Comparison of ENCODE assay signal across 24 mouse cellular contexts in the genomic region with DNA sequence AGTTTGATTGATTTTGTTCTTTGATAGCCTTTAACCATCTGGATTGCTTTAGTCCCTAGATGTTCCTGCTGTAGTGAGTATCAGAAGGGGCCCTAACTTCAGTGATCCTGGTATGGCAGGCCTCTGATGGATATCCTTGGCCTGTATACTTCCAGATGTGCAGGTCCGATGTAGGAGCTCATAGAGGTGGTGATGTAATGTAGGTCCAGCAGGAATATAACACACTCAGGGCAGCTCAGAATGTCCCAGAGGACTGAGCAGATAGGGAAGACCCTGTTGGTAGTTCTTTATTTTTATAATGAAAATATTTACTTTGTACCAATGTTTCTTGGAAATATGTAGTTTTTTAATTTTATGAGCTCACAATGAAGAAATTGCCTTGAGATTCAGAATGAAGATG.
DNase-seq lines count a peak whose midpoint lies in the region; ATAC-seq and TF ChIP-seq lines count a peak whose summit lies in the region.
"Had no signal": no experiment of that assay in that cellular context is flagged by ENCODE, and none has a peak within 500 bp of the region (broad histone marks: within the 10 kb centered on the region; RNA-seq: fewer than 3 reads in every experiment).

No protein-coding gene starts in this region.

- no peak for TF ChIP-seq CTCF in liver, postnatal 0 days (IDR thresholded peaks at IDR 0.05; ENCODE audit: low read depth)

- ATAC-seq in heart, embryonic 12.5 days (ENCODE audit: insufficient number of reproducible peaks, low FRiP score) = peak; percentile 51; the same call in 1 of the 2 replicates
- ATAC-seq in heart, embryonic 11.5 days (replicated peaks; ENCODE audit: insufficient number of reproducible peaks, low FRiP score, low TSS enrichment) = no peak
- 0 out of 2 replicates have a peak, but pooled peaks have one; percentile 34 for ATAC-seq in liver, embryonic 11.5 days (replicated peaks; ENCODE audit: low FRiP score)
- ATAC-seq in liver, postnatal 0 days = no peak
- ATAC-seq: forebrain, embryonic 16.5 days had no signal

- no peak for TF ChIP-seq EP300 in liver, postnatal 0 days (IDR thresholded peaks at IDR 0.05; ENCODE audit: low read depth)

- no peaks in the 10 kb centered on the region for H3K4me1 ChIP-seq in heart, embryonic 12.5 days (replicated peaks)
- H3K4me1 ChIP-seq in heart, embryonic 11.5 days (ENCODE audit: control insufficient read depth, insufficient read depth, low read length) = no peaks in the 10 kb centered on the region
- H3K4me1 ChIP-seq in liver, embryonic 11.5 days (replicated peaks; ENCODE audit: control insufficient read depth, insufficient read depth, low read length) = no peaks in the 10 kb centered on the region
- H3K4me1 ChIP-seq in liver, postnatal 0 days (ENCODE audit: insufficient read depth) = no peaks in the 10 kb centered on the region
- H3K4me1 ChIP-seq: forebrain, embryonic 10.5 days; hindbrain, embryonic 12.5 days; limb, embryonic 13.5 days; liver, embryonic 13.5 days; lung, embryonic 15.5 days had no signal

- H3K9ac ChIP-seq in heart, embryonic 12.5 days = no peak overlapping the region
- H3K9ac ChIP-seq in heart, embryonic 11.5 days (ENCODE audit: low read depth, low read length) = no peak overlapping the region
- H3K9ac ChIP-seq in liver, embryonic 11.5 days (ENCODE audit: low read depth, low read length) = no peak overlapping the region
- H3K9ac ChIP-seq in liver, postnatal 0 days (replicated peaks) = no peak overlapping the region
- H3K9ac ChIP-seq: hindbrain, embryonic 12.5 days; limb, embryonic 13.5 days; liver, embryonic 13.5 days; lung, embryonic 15.5 days had no signal

- no peak overlapping the region for H3K4me3 ChIP-seq in heart, embryonic 12.5 days
- no peak overlapping the region for H3K4me3 ChIP-seq in heart, embryonic 11.5 days (ENCODE audit: low read depth, low read length)
- no peak overlapping the region for H3K4me3 ChIP-seq in liver, embryonic 11.5 days (ENCODE audit: low read depth, low read length)
- no peak overlapping the region for H3K4me3 ChIP-seq in liver, postnatal 0 days (ENCODE audit: low read depth, low read length)
- H3K4me3 ChIP-seq: forebrain, embryonic 10.5 days; hindbrain, embryonic 12.5 days; layer of hippocampus, adult 2 months; limb, embryonic 13.5 days; liver, embryonic 13.5 days; lung, embryonic 15.5 days had no signal

- 85% methylated on average over 1 of the region's 1 CpGs for WGBS in heart, embryonic 12.5 days
- 77% methylated on average over 1 of the region's 1 CpGs for WGBS in heart, embryonic 11.5 days (ENCODE audit: insufficient replicate concordance)
- 80% methylated on average over 1 of the region's 1 CpGs for WGBS in liver, embryonic 11.5 days
- WGBS in liver, postnatal 0 days (ENCODE audit: insufficient replicate concordance) = 76% methylated on average over 1 of the region's 1 CpGs

- no peak overlapping the region for H3K4me2 ChIP-seq in heart, embryonic 12.5 days
- H3K4me2 ChIP-seq in heart, embryonic 11.5 days = no peak overlapping the region
- H3K4me2 ChIP-seq in liver, embryonic 11.5 days = no peak overlapping the region
- H3K4me2 ChIP-seq in liver, postnatal 0 days (ENCODE audit: low read depth, low read length) = no peak overlapping the region
- H3K4me2 ChIP-seq: hindbrain, embryonic 12.5 days; limb, embryonic 13.5 days; liver, embryonic 13.5 days; lung, embryonic 15.5 days had no signal

- H3K27me3 ChIP-seq in heart, embryonic 12.5 days (replicated peaks) = no peaks in the 10 kb centered on the region
- no peaks in the 10 kb centered on the region for H3K27me3 ChIP-seq in heart, embryonic 11.5 days (ENCODE audit: control insufficient read depth, insufficient read depth, low read length)
- H3K27me3 ChIP-seq in liver, embryonic 11.5 days (replicated peaks; ENCODE audit: control insufficient read depth, insufficient read depth, low read length) = no peaks in the 10 kb centered on the region
- no peaks in the 10 kb centered on the region for H3K27me3 ChIP-seq in liver, postnatal 0 days (ENCODE audit: insufficient read depth, low read length)
- H3K27me3 ChIP-seq: hindbrain, embryonic 12.5 days; limb, embryonic 13.5 days; liver, embryonic 13.5 days; lung, embryonic 15.5 days had no signal

- H3K27ac ChIP-seq in heart, embryonic 12.5 days (ENCODE audit: poor library complexity, severe bottlenecking) = no peak overlapping the region
- no peak overlapping the region for H3K27ac ChIP-seq in heart, embryonic 11.5 days (ENCODE audit: low read depth, low read length)
- no peak overlapping the region for H3K27ac ChIP-seq in liver, embryonic 11.5 days (ENCODE audit: low read depth, low read length)
- H3K27ac ChIP-seq in liver, postnatal 0 days (ENCODE audit: low read depth) = no peak overlapping the region
- H3K27ac ChIP-seq: forebrain, embryonic 10.5 days; hindbrain, embryonic 12.5 days; layer of hippocampus, adult 2 months; limb, embryonic 13.5 days; liver, embryonic 13.5 days; lung, embryonic 15.5 days had no signal

- no peaks in the 10 kb centered on the region for H3K36me3 ChIP-seq in heart, embryonic 12.5 days
- no peaks in the 10 kb centered on the region for H3K36me3 ChIP-seq in heart, embryonic 11.5 days (ENCODE audit: control insufficient read depth, insufficient read depth, low read length)
- H3K36me3 ChIP-seq in liver, embryonic 11.5 days (ENCODE audit: control insufficient read depth, insufficient read depth, low read length) = no peaks in the 10 kb centered on the region
- no peaks in the 10 kb centered on the region for H3K36me3 ChIP-seq in liver, postnatal 0 days (replicated peaks; ENCODE audit: insufficient read depth, low read length)
- H3K36me3 ChIP-seq: forebrain, embryonic 10.5 days; hindbrain, embryonic 12.5 days; limb, embryonic 13.5 days; liver, embryonic 13.5 days; lung, embryonic 15.5 days had no signal

- DNase-seq in liver, embryonic 11.5 days (ENCODE audit: low spot score) = no peak
- no peak for DNase-seq in liver, postnatal 0 days
- DNase-seq in ES-CJ7 (ENCODE audit: low read depth, low spot score) = peak; percentile 1
- DNase-seq in forelimb bud, embryonic 11.5 days (ENCODE audit: low read depth, low spot score) = peak; percentile 1
- no peak for DNase-seq in lung, postnatal 10 days
- DNase-seq: adrenal gland, postnatal 25 days; B cell, adult 2 months; cerebellum, adult 8-10 months; cerebellum, postnatal 36 days; gastrocnemius, postnatal 36 days; heart, postnatal 10 days; kidney, adult 18-20 months; kidney, postnatal 14 days; liver, embryonic 13.5 days; lung, postnatal 4 days; thymus, postnatal 4 days had no signal

- no peaks in the 10 kb centered on the region for H3K9me3 ChIP-seq in heart, embryonic 12.5 days (replicated peaks)
- H3K9me3 ChIP-seq in heart, embryonic 11.5 days (replicated peaks; ENCODE audit: control insufficient read depth, low read length) = no peaks in the 10 kb centered on the region
- H3K9me3 ChIP-seq in liver, embryonic 11.5 days (ENCODE audit: control insufficient read depth, low read length) = no peaks in the 10 kb centered on the region
- peaks cover 3% of the 10 kb centered on the region for H3K9me3 ChIP-seq in liver, postnatal 0 days (ENCODE audit: low read length)
- H3K9me3 ChIP-seq: forebrain, embryonic 10.5 days; hindbrain, embryonic 12.5 days; limb, embryonic 13.5 days; liver, embryonic 13.5 days had no signal

Comparison
In these comparisons a context has a peak if more than half of its experiments do, and no peak if none do; other contexts are left out.
1. ATAC-seq: peak in heart, embryonic 12.5 days (single experiment) and liver, embryonic 11.5 days (single experiment); none in heart, embryonic 11.5 days (single experiment) and liver, postnatal 0 days (single experiment).
2. DNase-seq: peak in ES-CJ7 (single experiment) and forelimb bud, embryonic 11.5 days (single experiment); none in liver, embryonic 11.5 days (single experiment), liver, postnatal 0 days (single experiment) and lung, postnatal 10 days (single experiment).